Mouse (Mus musculus) G1E-ER4 (cell line): ENCODE results near the gene St8sia1. TPM values are rescaled to one million over a fixed set of nuclear protein-coding genes. Genes with fewer than 3 reads are reported as not detected.

Source experiments
- GATA1 ChIP-seq: IDR thresholded peaks from one replicate; pipeline ENCODE4 v1.8.0; 2012; ENCODE audit warnings: low read length, inconsistent platforms
- polyA plus RNA-seq: library from polyadenylated mRNA; stranded (reverse); fragments of >175 nt; gene quantifications from 2 replicates; pipeline ENCODE4 v1.2.3, GENCODE M21; 2012

Gene St8sia1
- polyA plus RNA-seq, 1 experiment = not detected

DNA sequence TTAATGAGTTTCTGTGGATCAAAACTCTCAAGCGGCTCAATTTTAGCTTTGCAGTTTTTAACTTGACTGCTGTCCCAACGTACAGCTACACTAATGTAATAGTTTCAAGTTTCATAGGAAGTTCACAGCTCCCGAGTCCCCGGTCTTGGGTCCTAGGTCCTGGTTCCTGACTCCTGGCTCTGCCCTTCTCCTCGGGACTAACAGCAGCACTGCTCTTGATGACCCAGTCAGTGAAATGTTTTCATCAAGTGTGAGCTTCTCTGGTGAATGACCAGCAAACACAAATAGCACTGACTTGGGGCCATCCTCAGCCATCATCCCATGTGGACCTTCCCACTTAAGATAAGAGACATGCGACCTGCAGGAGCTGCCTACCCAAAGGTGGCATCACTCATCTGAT, 24.0 kb upstream of the St8sia1 start:
- no peak for TF ChIP-seq GATA1

DNA sequence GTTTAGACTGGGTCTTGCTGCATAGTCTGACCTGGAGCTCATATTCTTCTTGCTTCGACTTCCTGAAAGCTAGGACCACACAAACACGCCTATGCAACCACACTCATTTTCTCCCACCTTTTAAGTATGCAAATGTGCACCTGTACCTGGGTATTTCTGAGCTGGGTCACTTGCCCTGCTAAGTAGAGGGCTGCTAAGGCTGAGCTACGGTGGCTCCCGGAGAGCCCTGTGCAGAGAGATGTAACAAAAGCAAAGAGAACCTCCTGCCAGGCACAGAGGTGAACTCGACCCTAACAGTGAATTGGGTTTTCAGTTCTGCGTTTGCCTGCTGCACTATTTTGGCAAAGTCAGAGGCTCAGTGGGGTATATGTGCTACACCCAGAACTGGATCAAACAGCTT, 23.4 kb upstream of the St8sia1 start:
- no peak for TF ChIP-seq GATA1

DNA sequence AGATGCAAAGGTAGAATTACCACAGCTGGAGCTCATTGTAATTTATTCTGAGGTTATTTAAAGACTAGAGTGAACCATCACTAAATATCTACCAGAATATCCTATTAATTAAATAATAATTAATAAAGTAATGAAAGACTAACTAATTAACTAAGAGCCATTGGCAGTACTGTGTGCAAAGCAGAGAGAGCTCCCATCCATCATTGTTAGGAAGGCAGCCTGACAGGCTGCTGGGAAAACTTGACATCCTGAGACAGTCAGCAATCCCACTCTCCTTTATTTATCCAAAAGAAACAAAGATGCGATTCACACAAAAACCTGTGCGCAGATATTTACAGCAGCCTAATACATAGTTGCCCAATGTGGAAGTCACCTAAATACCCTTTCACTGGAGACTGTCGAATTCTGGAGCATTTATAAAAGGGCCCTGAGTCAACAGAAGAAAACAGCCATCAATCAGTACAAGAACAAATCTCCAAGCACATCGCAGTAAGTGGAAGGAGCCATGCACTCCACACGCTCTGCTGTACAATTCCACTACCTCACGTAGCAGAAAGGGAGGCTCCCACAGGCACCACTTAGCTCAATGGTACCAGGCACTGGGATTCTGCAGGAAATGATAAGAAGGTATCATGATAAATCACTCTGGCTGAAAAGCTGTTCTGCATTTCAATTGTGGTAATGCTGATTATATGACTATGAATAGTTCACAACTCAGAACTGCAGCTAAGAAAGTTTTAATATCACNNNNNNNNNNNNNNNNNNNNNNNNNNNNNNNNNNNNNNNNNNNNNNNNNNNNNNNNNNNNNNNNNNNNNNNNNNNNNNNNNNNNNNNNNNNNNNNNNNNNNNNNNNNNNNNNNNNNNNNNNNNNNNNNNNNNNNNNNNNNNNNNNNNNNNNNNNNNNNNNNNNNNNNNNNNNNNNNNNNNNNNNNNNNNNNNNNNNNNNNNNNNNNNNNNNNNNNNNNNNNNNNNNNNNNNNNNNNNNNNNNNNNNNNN, 15.7 kb upstream of the St8sia1 start:
- TF ChIP-seq GATA1 = no peak

DNA sequence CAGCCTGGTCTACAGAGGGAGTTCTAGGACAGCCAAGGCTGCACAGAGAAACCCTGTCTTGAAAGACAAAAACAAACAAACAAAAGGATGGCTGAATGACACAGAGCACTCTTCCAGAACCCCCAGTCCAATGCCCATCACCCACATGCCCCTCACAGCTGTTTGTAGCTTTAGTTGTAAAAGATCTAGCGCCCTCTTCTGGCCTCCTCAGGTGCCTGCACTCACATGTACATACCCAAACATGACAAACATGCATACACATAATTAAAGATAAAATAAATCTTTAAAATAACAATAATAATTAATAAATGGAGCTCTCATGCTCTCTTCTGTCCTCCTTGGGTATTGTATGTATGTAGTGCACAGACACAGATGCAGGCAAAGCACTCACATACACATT, 13.0 kb upstream of the St8sia1 start:
- TF ChIP-seq GATA1 = no peak

DNA sequence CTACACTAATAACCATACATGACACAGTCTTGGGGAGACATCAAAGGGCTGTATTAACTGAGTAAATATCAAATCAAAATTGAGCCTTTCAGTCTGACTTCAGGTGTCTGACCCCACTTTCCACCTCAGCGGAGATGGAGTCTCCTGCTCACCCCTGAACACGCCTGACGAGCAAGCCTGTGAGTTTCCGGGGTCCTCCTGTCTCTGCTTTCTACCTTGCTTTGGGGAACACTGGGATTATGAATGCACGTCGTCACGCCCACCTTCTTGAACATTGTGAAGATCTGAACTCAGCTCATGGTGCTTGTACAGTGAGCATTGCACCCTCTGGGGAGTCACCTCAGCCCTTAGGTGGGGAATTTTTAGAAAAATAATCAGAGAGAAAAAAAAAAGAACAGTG, 9.0 kb upstream of the St8sia1 start:
- TF ChIP-seq GATA1 = no peak

DNA sequence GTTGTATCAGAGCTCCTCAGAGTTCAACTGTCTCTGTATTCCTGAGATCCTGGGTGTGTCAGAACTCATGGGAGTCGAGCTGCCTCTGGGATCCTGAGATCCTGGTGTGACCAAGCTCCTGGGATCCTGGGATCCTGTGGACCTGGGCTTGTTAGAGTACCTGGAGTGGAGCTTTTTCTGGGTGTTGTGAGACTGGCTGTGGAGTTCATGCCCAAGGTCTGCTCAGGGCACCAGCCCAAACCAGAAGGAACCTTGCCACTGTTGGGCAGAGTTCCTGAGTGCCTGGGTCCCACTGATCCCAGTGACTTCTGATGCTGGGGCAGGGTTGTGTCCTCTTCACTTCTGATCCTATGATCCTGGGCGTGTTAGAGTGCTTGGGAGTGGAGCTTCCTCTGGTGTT, 8.0 kb upstream of the St8sia1 start:
- TF ChIP-seq GATA1 = no peak

DNA sequence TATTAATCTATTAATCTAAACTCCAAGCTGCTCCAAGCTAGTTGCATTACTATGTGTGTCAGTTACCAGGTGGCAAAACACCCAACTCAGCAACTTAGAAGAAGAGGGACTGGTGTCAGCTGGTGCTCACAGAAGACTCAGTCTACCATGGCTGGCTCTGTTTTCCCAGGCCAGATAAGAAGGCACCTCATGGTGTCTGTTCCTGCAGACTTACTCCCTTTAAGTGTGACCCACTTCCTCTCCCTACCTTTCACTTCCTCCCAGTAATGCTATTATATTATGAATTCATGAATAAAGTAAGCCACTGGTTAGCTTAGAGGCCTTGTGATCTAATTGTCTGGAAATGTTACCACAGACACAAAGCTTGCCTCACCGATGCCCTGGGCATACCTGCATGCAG, 3.2 kb upstream of the St8sia1 start:
- TF ChIP-seq GATA1 = no peak

DNA sequence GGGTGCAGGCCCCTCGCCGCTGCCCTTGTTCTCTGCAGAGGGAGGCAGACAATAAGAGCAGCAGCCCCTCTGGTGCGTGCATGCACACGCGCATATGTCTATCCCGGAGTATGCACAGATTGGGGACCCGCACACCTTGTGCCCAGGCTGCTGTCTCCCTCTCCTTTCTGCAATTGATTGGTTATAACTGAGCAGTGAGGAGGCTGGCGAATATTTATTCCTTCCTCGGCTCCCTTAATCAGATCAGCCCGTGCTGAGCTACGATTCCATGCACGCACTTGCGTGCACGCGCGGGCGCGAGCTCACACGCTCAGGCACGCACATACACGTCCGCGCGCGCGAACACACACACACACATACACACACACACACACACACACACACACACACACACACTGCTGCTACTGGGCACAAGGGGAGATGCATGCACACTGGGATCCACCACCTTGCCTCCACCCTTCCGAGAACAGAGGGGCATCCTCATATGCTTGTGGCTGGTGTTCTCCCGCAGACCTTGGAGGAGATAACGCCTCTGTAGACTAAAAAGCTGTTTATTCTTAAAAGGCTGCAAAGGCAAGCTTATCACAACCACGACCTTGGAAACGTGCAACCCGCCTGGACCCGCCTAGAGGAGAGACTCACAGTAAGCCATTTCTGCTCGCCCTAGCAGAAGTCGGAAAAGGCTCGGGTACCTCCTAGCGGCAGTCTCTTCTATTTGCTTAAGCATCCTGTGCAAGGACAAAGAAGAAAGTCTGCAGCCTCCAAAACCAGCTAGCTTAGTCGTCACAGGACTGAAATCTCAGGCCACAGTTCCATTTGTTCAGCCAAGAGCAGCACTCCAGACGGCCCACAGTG, 506 bp upstream of the St8sia1 start:
- TF ChIP-seq GATA1 = no peak

DNA sequence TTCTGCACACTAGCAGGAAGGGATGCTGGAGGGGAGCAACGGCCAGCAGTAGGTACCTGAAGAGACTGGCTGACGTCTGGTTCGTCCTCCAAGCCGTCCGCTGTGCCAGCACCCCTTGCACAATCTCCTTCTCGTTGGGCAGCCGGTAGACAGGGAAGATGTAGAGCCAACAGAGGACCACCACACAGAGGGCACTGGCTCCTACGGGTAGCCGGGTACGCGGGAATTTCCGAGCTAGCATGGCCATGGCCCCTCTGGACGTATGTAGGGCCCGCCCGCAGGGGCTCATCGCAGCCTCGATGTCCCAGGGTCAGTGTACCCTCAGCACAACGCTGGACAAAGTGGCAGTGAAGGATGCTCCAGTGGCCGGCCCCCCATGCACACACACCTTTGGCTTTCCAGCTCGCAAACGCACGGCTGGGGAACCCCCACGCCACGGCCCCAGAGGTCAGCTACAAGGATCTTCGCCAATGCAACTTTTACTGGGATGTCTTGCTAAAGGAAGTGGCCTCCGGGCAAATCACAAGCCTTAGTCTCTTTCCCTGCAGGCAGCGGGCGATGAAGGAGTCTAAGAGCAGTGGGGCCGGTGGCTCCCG, 674 bp downstream of the St8sia1 start:
- no peak for TF ChIP-seq GATA1

DNA sequence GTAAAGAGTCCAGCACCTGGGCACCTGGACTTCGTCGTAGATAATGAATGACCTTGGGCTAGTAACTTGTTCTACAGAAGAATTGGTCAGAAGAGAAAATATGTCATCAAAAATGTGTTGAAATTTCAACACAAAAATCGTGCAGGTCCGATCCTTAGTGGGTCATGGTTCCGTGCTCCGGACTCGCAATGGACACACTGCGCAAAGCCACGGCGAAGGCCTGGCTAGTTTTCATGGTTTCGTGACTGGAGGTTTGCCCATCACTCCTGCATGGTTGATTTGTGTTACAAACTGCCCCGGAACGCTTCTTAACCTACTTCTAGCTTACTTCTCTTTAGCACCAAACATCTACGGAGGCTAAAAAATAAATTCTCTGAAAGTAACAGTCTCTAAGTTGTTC, 1.4 kb downstream of the St8sia1 start:
- TF ChIP-seq GATA1 = no peak

DNA sequence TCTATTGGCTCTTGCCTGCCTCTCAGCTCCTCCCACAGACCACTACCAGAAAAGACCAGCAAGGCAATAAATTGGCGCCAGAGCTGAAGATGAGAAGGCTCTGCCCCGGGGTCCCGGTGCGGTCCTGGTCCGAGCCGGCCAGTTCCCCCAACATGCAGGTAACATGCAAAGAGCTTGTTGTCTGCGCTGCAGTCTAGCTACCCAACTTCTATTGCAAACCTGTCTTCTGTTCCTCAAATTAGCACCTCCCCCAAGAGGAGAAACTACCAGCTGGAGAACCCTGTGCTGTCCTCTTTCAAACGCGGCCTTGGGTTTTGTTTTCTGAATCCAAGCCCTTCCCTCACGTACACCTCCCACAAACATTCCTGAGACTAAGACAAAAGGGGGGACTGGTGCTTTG, 1.8 kb downstream of the St8sia1 start:
- no peak for TF ChIP-seq GATA1

DNA sequence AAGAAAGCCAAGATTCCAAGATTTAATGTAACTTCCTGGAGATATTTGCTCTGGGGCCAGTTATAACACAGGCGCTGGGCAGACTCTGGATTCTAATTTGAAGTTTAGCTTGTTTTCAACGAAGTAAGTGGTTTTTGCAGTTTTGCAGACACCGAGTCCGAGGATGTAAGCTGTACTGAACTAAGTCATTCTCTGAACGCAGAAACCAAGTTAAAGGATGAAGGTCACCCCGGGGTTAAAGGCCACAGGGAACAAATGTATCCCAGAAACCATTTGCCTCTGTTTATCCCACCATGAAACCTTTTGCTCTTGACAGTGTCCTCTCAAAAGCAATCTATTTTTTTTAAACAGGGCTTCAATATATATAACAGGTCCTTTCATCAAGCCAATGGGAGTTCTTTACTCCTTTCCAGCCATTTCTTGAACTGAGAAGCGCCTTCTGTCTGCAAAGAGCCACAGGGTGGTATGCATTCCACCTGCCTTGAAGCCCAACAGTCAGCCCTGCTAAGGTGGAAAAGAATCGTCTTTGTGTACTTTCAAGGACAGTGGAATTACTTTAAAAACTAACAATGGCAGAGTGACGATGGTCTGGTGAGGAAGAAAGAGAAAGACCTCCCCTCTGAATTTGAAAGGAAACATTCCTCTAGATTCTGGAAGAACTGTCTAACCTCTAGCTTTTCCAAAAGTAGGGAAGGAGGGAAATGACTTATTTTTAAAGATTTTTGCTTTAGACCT, 2.4 kb downstream of the St8sia1 start:
- no peak for TF ChIP-seq GATA1

DNA sequence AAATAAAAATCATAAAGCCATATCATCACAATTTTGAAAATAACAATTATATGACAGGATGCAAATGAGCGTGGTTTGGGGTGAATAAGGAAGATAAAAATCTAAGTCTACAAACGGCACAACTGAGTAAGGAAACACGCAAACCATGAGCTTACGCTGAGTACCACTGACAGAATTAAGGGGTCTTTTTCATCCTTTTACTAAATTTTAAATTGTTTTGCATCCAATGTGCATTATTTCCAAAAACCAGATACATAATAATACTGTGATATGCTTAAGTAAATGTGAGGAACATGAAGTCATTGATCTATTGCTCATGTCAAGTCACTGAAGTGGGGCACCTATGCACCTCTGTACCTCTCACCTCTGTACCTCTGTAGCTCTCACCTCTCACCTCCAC, 7.7 kb downstream of the St8sia1 start:
- no peak for TF ChIP-seq GATA1

DNA sequence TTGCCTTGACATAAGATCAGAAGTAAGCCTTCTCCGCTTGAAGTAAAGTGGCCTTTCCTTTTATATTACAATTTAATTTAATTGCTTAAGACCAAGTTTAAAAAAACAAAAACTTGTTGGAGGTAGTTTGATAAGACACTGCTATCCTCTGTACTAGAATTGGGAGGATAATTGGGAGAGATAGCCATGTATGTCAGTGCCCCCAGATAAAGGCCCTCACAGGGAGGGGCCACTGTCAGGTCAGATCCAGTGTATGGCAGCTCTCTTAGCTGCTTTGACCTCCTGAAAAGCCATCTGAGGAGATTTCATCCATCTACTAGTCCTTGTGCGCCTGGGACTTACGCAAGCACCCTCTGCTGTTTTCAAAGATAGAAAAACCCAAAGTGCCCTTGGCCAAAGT, 9.0 kb downstream of the St8sia1 start:
- TF ChIP-seq GATA1 = no peak

DNA sequence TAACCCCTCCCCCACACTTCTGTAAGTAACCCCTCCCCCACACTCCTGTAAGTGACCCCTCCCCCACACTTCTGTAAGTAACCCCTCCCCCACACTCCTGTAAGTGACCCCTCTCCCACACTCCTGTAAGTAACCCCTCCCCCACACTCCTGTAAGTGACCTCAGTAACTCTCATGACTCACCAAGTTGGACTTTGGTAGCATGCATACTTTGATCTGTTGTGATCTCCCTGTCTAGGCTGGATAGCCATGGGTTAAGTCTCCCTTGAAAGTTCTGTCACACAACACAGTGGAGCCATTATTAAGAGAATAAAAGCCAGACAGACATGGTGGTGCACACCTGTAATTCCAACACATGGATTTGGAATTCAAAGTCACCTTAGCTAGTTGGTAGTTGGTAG, 11.1 kb downstream of the St8sia1 start:
- TF ChIP-seq GATA1 = no peak
